Mouse (Mus musculus): ENCODE measurements around the gene Gm12248. TPM values are rescaled to one million over a fixed set of nuclear protein-coding genes. Genes with fewer than 3 reads are reported as not detected.
"Not testable (repeated sequence)": the region's sequence is repeated elsewhere in the genome, so short reads cannot be mapped to it uniquely, and the experiment has no call there.

The Gm12248 gene
- polyA plus RNA-seq, 1 experiment from 2014 or later: not detected

- peak overlapping the region; percentile 91 for H3K4me3 ChIP-seq (ENCODE audit: low read depth, low read length)
- peak overlapping the region; percentile 74 for H3K4me2 ChIP-seq (ENCODE audit: low read length)
- peak; percentile 27 for ATAC-seq
- H3K9ac ChIP-seq (ENCODE audit: low read length): peak overlapping the region; percentile 94
- peaks cover 11% of the 10 kb centered on the region for H3K4me1 ChIP-seq (ENCODE audit: control insufficient read depth, insufficient read depth, low read length)
- peak overlapping the region; percentile 85 for H3K27ac ChIP-seq (ENCODE audit: low read depth, low read length)
- WGBS: under 1% methylated on average over 23 of the region's 24 CpGs
- no peaks in the 10 kb centered on the region for H3K36me3 ChIP-seq (ENCODE audit: control insufficient read depth, insufficient read depth, low read length)
- no peaks in the 10 kb centered on the region for H3K27me3 ChIP-seq (replicated peaks; ENCODE audit: control insufficient read depth, insufficient read depth, low read length)
- DNase-seq (ENCODE audit: low spot score): peak; percentile 60
- H3K9me3 ChIP-seq (replicated peaks; ENCODE audit: control insufficient read depth, low read length): no peaks in the 10 kb centered on the region
Measured at GRCm38 (mm10) chr11:58104351-58104791, 11.4 kb upstream of the Gm12248 start.

- H3K9me3 ChIP-seq (replicated peaks; ENCODE audit: control insufficient read depth, low read length): no peaks in the 10 kb centered on the region
- H3K9ac ChIP-seq (ENCODE audit: low read length): peak within 1 kb of the TSS; percentile 94
- peak within 1 kb of the TSS; percentile 74 for H3K4me2 ChIP-seq (ENCODE audit: low read length)
- peak; percentile 97 for ATAC-seq
- H3K36me3 ChIP-seq (ENCODE audit: control insufficient read depth, insufficient read depth, low read length): no peaks in the 10 kb centered on the region
- peaks cover 11% of the 10 kb centered on the region for H3K4me1 ChIP-seq (ENCODE audit: control insufficient read depth, insufficient read depth, low read length)
- peak; percentile 98 for DNase-seq (ENCODE audit: low spot score)
- peak within 1 kb of the TSS; percentile 85 for H3K27ac ChIP-seq (ENCODE audit: low read depth, low read length)
- H3K4me3 ChIP-seq (ENCODE audit: low read depth, low read length): peak within 1 kb of the TSS; percentile 91
- H3K27me3 ChIP-seq (replicated peaks; ENCODE audit: control insufficient read depth, insufficient read depth, low read length): 0 out of 2 replicates have a peak, but pooled peaks cover 1% of the 10 kb centered on the region
- WGBS: under 1% methylated on average over 53 of the region's 55 CpGs
Measured at GRCm38 (mm10) chr11:58103697-58104306, 10.9 kb upstream of the Gm12248 start, which contains the start of gene Cnot8. Cnot8 (plus strand) TSS chr11:58104153.

DNA sequence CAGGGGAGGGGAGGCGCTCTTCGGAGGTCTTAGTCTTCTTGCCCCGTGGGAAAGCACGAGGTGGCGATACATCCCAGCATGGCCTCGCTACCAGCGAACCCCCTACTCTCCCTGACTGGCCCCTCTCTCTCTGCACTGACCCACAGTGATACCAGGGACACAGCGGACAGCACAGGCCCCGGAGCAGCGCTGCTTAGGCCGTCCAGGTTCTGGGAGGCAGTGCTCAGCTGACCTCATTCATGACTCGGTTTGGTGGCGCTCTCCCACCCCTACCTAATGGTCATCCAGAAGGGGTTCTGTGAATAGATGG is 10.4 kb upstream of the Gm12248 start:
- WGBS: 46% methylated on average over 13 of the region's 13 CpGs
- ATAC-seq (peak; percentile 54; the same call in 1 of the 2 replicates), DNase-seq (ENCODE audit: low spot score) (no peak)
- peak overlapping the region; percentile 94 for H3K9ac ChIP-seq (ENCODE audit: low read length)
- H3K36me3 ChIP-seq (ENCODE audit: control insufficient read depth, insufficient read depth, low read length): no peaks in the 10 kb centered on the region
- 0 out of 2 replicates have a peak, but pooled peaks cover 4% of the 10 kb centered on the region for H3K27me3 ChIP-seq (replicated peaks; ENCODE audit: control insufficient read depth, insufficient read depth, low read length)
- H3K27ac ChIP-seq (ENCODE audit: low read depth, low read length): peak overlapping the region; percentile 44; the same call in 1 of the 2 replicates
- peaks cover 11% of the 10 kb centered on the region for H3K4me1 ChIP-seq (ENCODE audit: control insufficient read depth, insufficient read depth, low read length)
- peak overlapping the region; percentile 57 for H3K4me2 ChIP-seq (ENCODE audit: low read length)
- peak overlapping the region; percentile 91 for H3K4me3 ChIP-seq (ENCODE audit: low read depth, low read length)
- H3K9me3 ChIP-seq (replicated peaks; ENCODE audit: control insufficient read depth, low read length): no peaks in the 10 kb centered on the region

DNA sequence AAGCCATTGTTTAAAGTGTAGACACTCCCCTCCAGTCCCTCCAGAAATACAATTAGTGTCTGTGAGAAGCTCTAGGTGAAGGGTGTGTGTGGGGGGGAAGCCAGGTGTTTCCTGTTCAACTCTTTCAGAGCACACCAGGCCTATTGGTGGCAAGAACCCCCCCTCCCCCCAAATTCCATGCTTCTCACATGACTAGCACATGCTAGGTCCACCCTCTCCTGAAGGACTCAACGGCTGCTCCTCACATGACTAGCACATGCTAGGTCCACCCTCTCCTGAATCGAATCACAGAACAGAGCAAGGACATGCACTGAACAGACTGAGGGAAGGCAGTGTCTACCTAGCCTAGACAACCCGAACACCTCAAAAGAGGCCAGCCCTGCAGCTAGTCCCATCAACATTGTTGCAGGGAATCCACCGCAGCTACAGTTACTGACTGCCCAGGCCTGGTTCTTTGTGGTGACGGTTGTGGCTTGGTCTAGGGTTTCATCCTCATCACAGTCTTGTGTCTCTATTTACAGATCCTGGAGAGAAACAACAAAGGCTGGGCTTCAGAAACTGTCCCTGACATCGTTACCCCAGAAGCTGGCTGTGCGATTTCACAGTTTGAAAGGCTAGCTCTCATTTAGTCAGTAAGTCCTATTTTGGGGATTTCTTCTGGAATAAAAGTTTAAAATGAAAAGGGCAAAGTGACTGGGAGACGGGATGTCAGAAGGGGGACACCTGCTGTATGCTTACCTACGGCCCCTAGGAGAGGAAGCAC is 9.8 kb upstream of the Gm12248 start:
- ATAC-seq (no peak), DNase-seq (ENCODE audit: low spot score) (no peak)
- no peaks in the 10 kb centered on the region for H3K9me3 ChIP-seq (replicated peaks; ENCODE audit: control insufficient read depth, low read length)
- peaks cover 11% of the 10 kb centered on the region for H3K4me1 ChIP-seq (ENCODE audit: control insufficient read depth, insufficient read depth, low read length)
- H3K27me3 ChIP-seq (replicated peaks; ENCODE audit: control insufficient read depth, insufficient read depth, low read length): 0 out of 2 replicates have a peak, but pooled peaks cover 4% of the 10 kb centered on the region
- peak overlapping the region; percentile 94 for H3K9ac ChIP-seq (ENCODE audit: low read length)
- peak overlapping the region; percentile 91; the same call in 1 of the 2 replicates for H3K4me3 ChIP-seq (ENCODE audit: low read depth, low read length)
- 80% methylated on average over 9 of the region's 9 CpGs for WGBS
- H3K27ac ChIP-seq (ENCODE audit: low read depth, low read length): no peak overlapping the region
- no peaks in the 10 kb centered on the region for H3K36me3 ChIP-seq (ENCODE audit: control insufficient read depth, insufficient read depth, low read length)
- H3K4me2 ChIP-seq (ENCODE audit: low read length): peak overlapping the region; percentile 57

DNA sequence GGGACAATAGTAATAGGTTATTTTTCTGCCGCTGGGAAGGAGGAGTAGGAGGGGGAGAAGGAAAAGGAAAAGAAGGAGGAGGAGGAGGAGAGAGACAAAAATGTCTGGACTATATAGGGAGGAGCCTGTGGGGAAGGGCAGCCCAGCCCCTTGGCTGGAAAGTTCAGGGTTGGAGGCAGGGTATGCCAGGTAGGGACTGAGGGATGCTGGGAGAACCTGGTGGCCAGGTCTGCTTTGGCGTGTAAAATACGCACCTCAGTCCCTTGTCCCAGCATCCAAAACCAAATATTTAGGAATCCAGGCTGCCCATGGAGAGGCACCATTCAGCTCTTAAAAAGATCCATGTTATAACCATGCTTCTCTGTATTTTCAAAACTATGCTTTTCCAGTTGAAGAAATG is 9.2 kb upstream of the Gm12248 start:
- WGBS: 81% methylated on average over 3 of the region's 3 CpGs

GRCm38 (mm10) chr11:58101194-58101720 is 8.3 kb upstream of the Gm12248 start:
- Histone ChIP-seq H3K27ac (ENCODE audit: low read depth, low read length) (no peak overlapping the region), H3K4me2 (ENCODE audit: low read length) (no peak overlapping the region), H3K4me1 (ENCODE audit: control insufficient read depth, insufficient read depth, low read length) (peaks cover 11% of the 10 kb centered on the region), H3K9me3 (replicated peaks; ENCODE audit: control insufficient read depth, low read length) (no peaks in the 10 kb centered on the region), H3K4me3 (ENCODE audit: low read depth, low read length) (no peak overlapping the region), H3K36me3 (ENCODE audit: control insufficient read depth, insufficient read depth, low read length) (no peaks in the 10 kb centered on the region), H3K27me3 (replicated peaks; ENCODE audit: control insufficient read depth, insufficient read depth, low read length) (0 out of 2 replicates have a peak, but pooled peaks cover 7% of the 10 kb centered on the region), H3K9ac (ENCODE audit: low read length) (no peak overlapping the region)
- DNase-seq (ENCODE audit: low spot score) (no peak), ATAC-seq (no peak)
- WGBS: 81% methylated on average over 4 of the region's 4 CpGs

More for the DNA sequence above, 9.2 kb upstream of the Gm12248 start:
- Histone ChIP-seq H3K9ac (ENCODE audit: low read length) (no peak overlapping the region), H3K9me3 (replicated peaks; ENCODE audit: control insufficient read depth, low read length) (no peaks in the 10 kb centered on the region), H3K27ac (ENCODE audit: low read depth, low read length) (no peak overlapping the region), H3K36me3 (ENCODE audit: control insufficient read depth, insufficient read depth, low read length) (no peaks in the 10 kb centered on the region), H3K4me2 (ENCODE audit: low read length) (no peak overlapping the region), H3K4me1 (ENCODE audit: control insufficient read depth, insufficient read depth, low read length) (peaks cover 11% of the 10 kb centered on the region), H3K27me3 (replicated peaks; ENCODE audit: control insufficient read depth, insufficient read depth, low read length) (0 out of 2 replicates have a peak, but pooled peaks cover 7% of the 10 kb centered on the region), H3K4me3 (ENCODE audit: low read depth, low read length) (no peak overlapping the region)
- DNase-seq (ENCODE audit: low spot score) (no peak), ATAC-seq (no peak)

- H3K9me3 ChIP-seq (replicated peaks; ENCODE audit: control insufficient read depth, low read length): no peaks in the 10 kb centered on the region
- H3K9ac ChIP-seq (ENCODE audit: low read length): no peak overlapping the region
- no peak for DNase-seq (ENCODE audit: low spot score)
- no peaks in the 10 kb centered on the region for H3K36me3 ChIP-seq (ENCODE audit: control insufficient read depth, insufficient read depth, low read length)
- H3K27me3 ChIP-seq (replicated peaks; ENCODE audit: control insufficient read depth, insufficient read depth, low read length): 0 out of 2 replicates have a peak, but pooled peaks cover 7% of the 10 kb centered on the region
- H3K4me1 ChIP-seq (ENCODE audit: control insufficient read depth, insufficient read depth, low read length): peaks cover 6% of the 10 kb centered on the region
- no peak for ATAC-seq
- no peak overlapping the region for H3K4me2 ChIP-seq (ENCODE audit: low read length)
- WGBS: 91% methylated on average over 2 of the region's 2 CpGs
- H3K27ac ChIP-seq (ENCODE audit: low read depth, low read length): no peak overlapping the region
- H3K4me3 ChIP-seq (ENCODE audit: low read depth, low read length): no peak overlapping the region
Measured at GRCm38 (mm10) chr11:58100006-58100405, 7.1 kb upstream of the Gm12248 start.

GRCm38 (mm10) chr11:58098366-58098720 is 5.4 kb upstream of the Gm12248 start:
- not testable (repeated sequence) for H3K27ac ChIP-seq (ENCODE audit: low read depth, low read length); DNase-seq (ENCODE audit: low spot score); H3K4me2 ChIP-seq (ENCODE audit: low read length); H3K27me3 ChIP-seq (replicated peaks; ENCODE audit: control insufficient read depth, insufficient read depth, low read length); H3K4me3 ChIP-seq (ENCODE audit: low read depth, low read length); ATAC-seq; H3K36me3 ChIP-seq (ENCODE audit: control insufficient read depth, insufficient read depth, low read length); H3K9me3 ChIP-seq (replicated peaks; ENCODE audit: control insufficient read depth, low read length); H3K9ac ChIP-seq (ENCODE audit: low read length); H3K4me1 ChIP-seq (ENCODE audit: control insufficient read depth, insufficient read depth, low read length)
- whole genome bisulfite sequencing: 67% methylated on average over 5 of the region's 5 CpGs

All from forebrain, embryonic 14.5 days (tissue).